Mouse (Mus musculus) thymus, adult 2 months (tissue): ENCODE measurements around the gene Olfr247. TPM values are rescaled to one million over a fixed set of nuclear protein-coding genes. Genes with fewer than 3 reads are reported as not detected.

Source experiments
- DNase-seq: peaks from one replicate; pipeline ENCODE4 v3.0.0; 2021
- H3K27ac ChIP-seq: fragments of 200-500 bp; 2 replicates; pipeline ENCODE4 v1.5.1; 2012; ENCODE audit warnings: low read length, control low read depth; ENCODE audit not compliant: control insufficient read depth, insufficient read depth
- H3K27me3 ChIP-seq: fragments of 200-500 bp; 2 replicates; pipeline ENCODE4 v1.6.1; 2012; ENCODE audit warnings: mild to moderate bottlenecking, low read length, moderate library complexity, mixed read lengths; ENCODE audit not compliant: control insufficient read depth, insufficient read depth
- H3K36me3 ChIP-seq: fragments of 200-500 bp; 2 replicates; pipeline ENCODE4 v1.6.1; 2012; ENCODE audit warnings: mild to moderate bottlenecking, low read length, moderate library complexity; ENCODE audit not compliant: control insufficient read depth, insufficient read depth
- H3K4me1 ChIP-seq: fragments of 200-500 bp; replicated peaks from 2 replicates; pipeline ENCODE4 v1.6.1; 2012; ENCODE audit warnings: low read length; ENCODE audit not compliant: control insufficient read depth, insufficient read depth
- H3K4me3 ChIP-seq: fragments of 200-500 bp; 2 replicates; pipeline ENCODE4 v1.5.1; 2012; ENCODE audit warnings: mild to moderate bottlenecking, low read length, control low read depth, moderate library complexity; ENCODE audit not compliant: control insufficient read depth, insufficient read depth
- CTCF ChIP-seq: fragments of 200-500 bp; IDR thresholded peaks from 2 replicates; pipeline ENCODE4 v1.5.1; 2012; ENCODE audit warnings: mild to moderate bottlenecking, control low read depth, low read length, moderate library complexity, borderline replicate concordance; ENCODE audit not compliant: control insufficient read depth, poor library complexity, insufficient read depth; ENCODE audit errors: extremely low read depth
- POLR2A ChIP-seq: fragments of 200-500 bp; IDR thresholded peaks from 2 replicates; pipeline ENCODE4 v1.6.1; 2012; ENCODE audit warnings: mild to moderate bottlenecking, low read length, control low read depth, moderate library complexity; ENCODE audit not compliant: control insufficient read depth, poor library complexity, insufficient read depth; ENCODE audit errors: extremely low read depth
- WGBS: fragments of 180-500 bp; shearing (Covaris S2); methylation state at CpG from one replicate; pipeline ENCODE4 v1.1.7; 2018; 5-methylcytosine and 5-hydroxymethylcytosine counted together
- polyA plus RNA-seq: library from polyadenylated mRNA; depleted of rRNA; stranded (reverse); fragments of >200 nt; gene quantifications from 2 replicates; pipeline ENCODE4 v1.2.3, GENCODE M21; 2012; rRNA removed

Olfr247 gene
- polyA plus RNA-seq, 1 experiment, result not detected

DNA sequence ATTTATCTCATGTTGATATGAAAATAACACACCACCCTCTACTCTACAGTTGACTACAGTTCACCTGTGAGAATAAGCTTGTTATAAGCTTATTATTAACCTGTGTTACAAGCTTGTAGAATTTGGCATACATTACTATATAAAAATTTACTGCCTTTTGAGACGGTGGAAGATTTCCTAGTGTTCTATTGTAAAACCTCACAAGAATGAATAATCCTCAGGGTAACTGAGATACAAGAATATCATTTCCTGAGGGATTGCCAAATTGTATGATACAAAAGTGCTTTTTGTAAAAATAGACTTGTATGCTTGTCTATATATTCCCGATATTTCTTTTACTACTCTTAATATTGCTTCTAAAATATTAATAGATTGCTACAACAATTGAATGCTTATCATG, 26.9 kb downstream of the Olfr247 start, which contains the start of gene Olfr818:
Gene Olfr818, minus strand, starts transcription at position 101 of the 400 bp plus-strand sequence.
- DNase-seq, result no peak
- no peak for TF ChIP-seq POLR2A
- no peak for TF ChIP-seq CTCF
- H3K27me3 ChIP-seq, result no peaks in the 10 kb centered on the region
- H3K36me3 ChIP-seq, result no peaks in the 10 kb centered on the region
- no peak within 1 kb of the TSS for H3K4me3 ChIP-seq
- 96% methylated on average over 2 of the region's 2 CpGs for WGBS
- no peaks in the 10 kb centered on the region for H3K4me1 ChIP-seq
- H3K27ac ChIP-seq, result no peak within 1 kb of the TSS

Other genes with a start within 250 kb of the Olfr247 start
- gene Olfr805, start 246.8 kb downstream of the Olfr247 start, polyA plus RNA-seq, result not detected in 2 replicates
- not detected in 2 replicates for gene Olfr806, start 234.2 kb downstream of the Olfr247 start, polyA plus RNA-seq
- gene Olfr807, start 218.3 kb downstream of the Olfr247 start, polyA plus RNA-seq, result not detected in 2 replicates
- not detected in 2 replicates for gene Olfr808, start 210.7 kb downstream of the Olfr247 start, polyA plus RNA-seq
- not detected in 2 replicates for gene Olfr809, start 201.5 kb downstream of the Olfr247 start, polyA plus RNA-seq
- not detected in 2 replicates for gene Olfr810, start 181.2 kb downstream of the Olfr247 start, polyA plus RNA-seq
- gene Olfr811, start 171.7 kb downstream of the Olfr247 start, polyA plus RNA-seq, result not detected in 2 replicates
- not detected in 2 replicates for gene Olfr812, start 130.0 kb downstream of the Olfr247 start, polyA plus RNA-seq
- gene Olfr813, start 120.8 kb downstream of the Olfr247 start, polyA plus RNA-seq, result not detected in 2 replicates
- not detected in 2 replicates for gene Olfr814, start 96.3 kb downstream of the Olfr247 start, polyA plus RNA-seq
- gene Olfr815, start 70.3 kb downstream of the Olfr247 start, polyA plus RNA-seq, result not detected in 2 replicates
- not detected in 2 replicates for gene Olfr816, start 60.5 kb downstream of the Olfr247 start, polyA plus RNA-seq
- not detected in 2 replicates for gene Olfr818, start 27.0 kb downstream of the Olfr247 start, polyA plus RNA-seq
- not detected in 2 replicates for gene Olfr819, start 8.9 kb downstream of the Olfr247 start, polyA plus RNA-seq
- not detected in 2 replicates for gene Gm10310, start 8.9 kb upstream of the Olfr247 start, polyA plus RNA-seq
- gene Olfr820, start 36.5 kb upstream of the Olfr247 start, polyA plus RNA-seq, result not detected in 2 replicates
- gene Olfr821, start 54.2 kb upstream of the Olfr247 start, polyA plus RNA-seq, result not detected in 2 replicates
- gene Olfr822, start 95.1 kb upstream of the Olfr247 start, polyA plus RNA-seq, result not detected in 2 replicates
- gene Olfr823, start 139.2 kb upstream of the Olfr247 start, polyA plus RNA-seq, result not detected in 2 replicates
- gene Olfr824, start 153.9 kb upstream of the Olfr247 start, polyA plus RNA-seq, result not detected in 2 replicates
- gene Olfr825, start 190.6 kb upstream of the Olfr247 start, polyA plus RNA-seq, result not detected in 2 replicates
- not detected in 2 replicates for gene Olfr826, start 208.0 kb upstream of the Olfr247 start, polyA plus RNA-seq
- gene Olfr827, start 238.3 kb upstream of the Olfr247 start, polyA plus RNA-seq, result not detected in 2 replicates